Mouse (Mus musculus): ENCODE measurements around the gene Metap1d. TPM values are rescaled to one million over a fixed set of nuclear protein-coding genes. Genes with fewer than 3 reads are reported as not detected.

The Metap1d gene
- 36.9 and 37.7 TPM in 2 replicates for polyA plus RNA-seq (2014; fragmentation: Nextera tagmentation; extraction: Ambion mirVana)

- peak; percentile 99 for DNase-seq
- no peaks in the 10 kb centered on the region for H3K9me3 ChIP-seq (ENCODE audit: control insufficient read depth, low read length)
- no peaks in the 10 kb centered on the region for H3K36me3 ChIP-seq (ENCODE audit: control insufficient read depth, insufficient read depth, low read length)
- peak within 1 kb of the TSS; percentile 63 for H3K4me3 ChIP-seq (replicated peaks; ENCODE audit: low read depth, low read length)
- H3K4me1 ChIP-seq (ENCODE audit: control insufficient read depth, insufficient read depth, low read length), result 0 out of 2 replicates have a peak, but pooled peaks cover 8% of the 10 kb centered on the region
- H3K27ac ChIP-seq (replicated peaks; ENCODE audit: low read depth, low read length), result peak within 1 kb of the TSS; percentile 52; the same call in 1 of the 2 replicates
- peak; percentile 96 for ATAC-seq (ENCODE audit: low FRiP score, low TSS enrichment)
- WGBS, result under 1% methylated on average over 61 of the region's 61 CpGs
- no peaks in the 10 kb centered on the region for H3K27me3 ChIP-seq (ENCODE audit: control insufficient read depth, insufficient read depth, low read length)
- peak within 1 kb of the TSS; percentile 58 for H3K9ac ChIP-seq (replicated peaks; ENCODE audit: low read length)
- H3K4me2 ChIP-seq (ENCODE audit: low read length), result peak within 1 kb of the TSS; percentile 79
These were observed at the start of gene Metap1d for GRCm38 (mm10) chr2:71453161-71453916. TSS of gene Metap1d (plus strand) at chr2:71453276.

GRCm38 (mm10) chr2:71405613-71406012, 47.5 kb upstream of the Metap1d start:
- Histone ChIP-seq H3K36me3 (ENCODE audit: control insufficient read depth, insufficient read depth, low read length) (no peaks in the 10 kb centered on the region), H3K9me3 (ENCODE audit: control insufficient read depth, low read length) (no peaks in the 10 kb centered on the region), H3K4me1 (ENCODE audit: control insufficient read depth, insufficient read depth, low read length) (no peaks in the 10 kb centered on the region), H3K4me3 (replicated peaks; ENCODE audit: low read depth, low read length) (no peak overlapping the region), H3K27me3 (ENCODE audit: control insufficient read depth, insufficient read depth, low read length) (no peaks in the 10 kb centered on the region), H3K9ac (replicated peaks; ENCODE audit: low read length) (no peak overlapping the region), H3K27ac (replicated peaks; ENCODE audit: low read depth, low read length) (no peak overlapping the region), H3K4me2 (ENCODE audit: low read length) (no peak overlapping the region)
- DNase-seq (no peak), ATAC-seq (ENCODE audit: low FRiP score, low TSS enrichment) (no peak)
- 100% methylated on average over 1 of the region's 1 CpGs for WGBS

GRCm38 (mm10) chr2:71418760-71419280, 34.3 kb upstream of the Metap1d start:
- ATAC-seq (ENCODE audit: low FRiP score, low TSS enrichment) (no peak), DNase-seq (no peak)
- Histone ChIP-seq H3K4me3 (replicated peaks; ENCODE audit: low read depth, low read length) (no peak overlapping the region), H3K4me2 (ENCODE audit: low read length) (no peak overlapping the region), H3K4me1 (ENCODE audit: control insufficient read depth, insufficient read depth, low read length) (no peaks in the 10 kb centered on the region), H3K36me3 (ENCODE audit: control insufficient read depth, insufficient read depth, low read length) (peaks cover 4% of the 10 kb centered on the region; the same call in 1 of the 2 replicates), H3K9ac (replicated peaks; ENCODE audit: low read length) (no peak overlapping the region), H3K9me3 (ENCODE audit: control insufficient read depth, low read length) (no peaks in the 10 kb centered on the region), H3K27ac (replicated peaks; ENCODE audit: low read depth, low read length) (no peak overlapping the region), H3K27me3 (ENCODE audit: control insufficient read depth, insufficient read depth, low read length) (no peaks in the 10 kb centered on the region)
- WGBS, result 28% methylated on average over 3 of the region's 3 CpGs

- ATAC-seq (ENCODE audit: low FRiP score, low TSS enrichment) (no peak), DNase-seq (no peak)
- H3K27ac ChIP-seq (replicated peaks; ENCODE audit: low read depth, low read length), result no peak overlapping the region
- H3K36me3 ChIP-seq (ENCODE audit: control insufficient read depth, insufficient read depth, low read length), result peaks cover 4% of the 10 kb centered on the region; the same call in 1 of the 2 replicates
- 72% methylated on average over 3 of the region's 3 CpGs for WGBS
- no peak overlapping the region for H3K9ac ChIP-seq (replicated peaks; ENCODE audit: low read length)
- H3K4me3 ChIP-seq (replicated peaks; ENCODE audit: low read depth, low read length), result no peak overlapping the region
- H3K4me2 ChIP-seq (ENCODE audit: low read length), result no peak overlapping the region
- H3K27me3 ChIP-seq (ENCODE audit: control insufficient read depth, insufficient read depth, low read length), result no peaks in the 10 kb centered on the region
- H3K4me1 ChIP-seq (ENCODE audit: control insufficient read depth, insufficient read depth, low read length), result no peaks in the 10 kb centered on the region
- H3K9me3 ChIP-seq (ENCODE audit: control insufficient read depth, low read length), result no peaks in the 10 kb centered on the region
These were observed 33.7 kb upstream of the Metap1d start for GRCm38 (mm10) chr2:71419408-71419807.

- DNase-seq (peak; percentile 1), ATAC-seq (ENCODE audit: low FRiP score, low TSS enrichment) (no peak)
- H3K4me3 ChIP-seq (replicated peaks; ENCODE audit: low read depth, low read length), result no peak overlapping the region
- H3K4me1 ChIP-seq (ENCODE audit: control insufficient read depth, insufficient read depth, low read length), result no peaks in the 10 kb centered on the region
- no peak overlapping the region for H3K4me2 ChIP-seq (ENCODE audit: low read length)
- WGBS, result 94% methylated on average over 9 of the region's 9 CpGs
- H3K36me3 ChIP-seq (ENCODE audit: control insufficient read depth, insufficient read depth, low read length), result peaks cover 4% of the 10 kb centered on the region; the same call in 1 of the 2 replicates
- H3K27me3 ChIP-seq (ENCODE audit: control insufficient read depth, insufficient read depth, low read length), result no peaks in the 10 kb centered on the region
- H3K27ac ChIP-seq (replicated peaks; ENCODE audit: low read depth, low read length), result no peak overlapping the region
- no peak overlapping the region for H3K9ac ChIP-seq (replicated peaks; ENCODE audit: low read length)
- H3K9me3 ChIP-seq (ENCODE audit: control insufficient read depth, low read length), result no peaks in the 10 kb centered on the region
These were observed 32.1 kb upstream of the Metap1d start for GRCm38 (mm10) chr2:71420895-71421425.

GRCm38 (mm10) chr2:71424545-71424944, 28.5 kb upstream of the Metap1d start:
- Histone ChIP-seq H3K4me2 (ENCODE audit: low read length) (no peak overlapping the region), H3K9ac (replicated peaks; ENCODE audit: low read length) (no peak overlapping the region), H3K4me1 (ENCODE audit: control insufficient read depth, insufficient read depth, low read length) (no peaks in the 10 kb centered on the region), H3K4me3 (replicated peaks; ENCODE audit: low read depth, low read length) (no peak overlapping the region), H3K9me3 (ENCODE audit: control insufficient read depth, low read length) (no peaks in the 10 kb centered on the region), H3K36me3 (ENCODE audit: control insufficient read depth, insufficient read depth, low read length) (peaks cover 4% of the 10 kb centered on the region; the same call in 1 of the 2 replicates), H3K27me3 (ENCODE audit: control insufficient read depth, insufficient read depth, low read length) (no peaks in the 10 kb centered on the region), H3K27ac (replicated peaks; ENCODE audit: low read depth, low read length) (no peak overlapping the region)
- 89% methylated on average over 4 of the region's 4 CpGs for WGBS
- DNase-seq (no peak), ATAC-seq (ENCODE audit: low FRiP score, low TSS enrichment) (no peak)

- H3K27me3 ChIP-seq (ENCODE audit: control insufficient read depth, insufficient read depth, low read length), result no peaks in the 10 kb centered on the region
- ATAC-seq (ENCODE audit: low FRiP score, low TSS enrichment), result no peak
- no peak overlapping the region for H3K9ac ChIP-seq (replicated peaks; ENCODE audit: low read length)
- no peak overlapping the region for H3K27ac ChIP-seq (replicated peaks; ENCODE audit: low read depth, low read length)
- no peaks in the 10 kb centered on the region for H3K9me3 ChIP-seq (ENCODE audit: control insufficient read depth, low read length)
- no peak overlapping the region for H3K4me3 ChIP-seq (replicated peaks; ENCODE audit: low read depth, low read length)
- 98% methylated on average over 3 of the region's 4 CpGs for WGBS
- no peak for DNase-seq
- H3K36me3 ChIP-seq (ENCODE audit: control insufficient read depth, insufficient read depth, low read length), result peaks cover 10% of the 10 kb centered on the region; the same call in 1 of the 2 replicates
- no peaks in the 10 kb centered on the region for H3K4me1 ChIP-seq (ENCODE audit: control insufficient read depth, insufficient read depth, low read length)
- no peak overlapping the region for H3K4me2 ChIP-seq (ENCODE audit: low read length)
These were observed 17.6 kb upstream of the Metap1d start for GRCm38 (mm10) chr2:71435440-71435839.

GRCm38 (mm10) chr2:71443376-71443775, 9.7 kb upstream of the Metap1d start:
- ATAC-seq (ENCODE audit: low FRiP score, low TSS enrichment) (no peak), DNase-seq (no peak)
- H3K27ac ChIP-seq (replicated peaks; ENCODE audit: low read depth, low read length), result no peak overlapping the region
- peaks cover 12% of the 10 kb centered on the region for H3K36me3 ChIP-seq (ENCODE audit: control insufficient read depth, insufficient read depth, low read length)
- no peaks in the 10 kb centered on the region for H3K27me3 ChIP-seq (ENCODE audit: control insufficient read depth, insufficient read depth, low read length)
- WGBS, result 32% methylated on average over 2 of the region's 2 CpGs
- no peak overlapping the region for H3K4me2 ChIP-seq (ENCODE audit: low read length)
- no peak overlapping the region for H3K9ac ChIP-seq (replicated peaks; ENCODE audit: low read length)
- H3K9me3 ChIP-seq (ENCODE audit: control insufficient read depth, low read length), result no peaks in the 10 kb centered on the region
- H3K4me1 ChIP-seq (ENCODE audit: control insufficient read depth, insufficient read depth, low read length), result peaks cover 6% of the 10 kb centered on the region; the same call in 1 of the 2 replicates
- H3K4me3 ChIP-seq (replicated peaks; ENCODE audit: low read depth, low read length), result no peak overlapping the region
